Mouse (Mus musculus) right cerebral cortex, postnatal 14 days (tissue): ENCODE results near the gene Plac1.

ENCODE experiments used
- DNase-seq: peaks from one replicate; pipeline ENCODE4 v3.0.0; 2022

The Plac1 gene

GRCm38 (mm10) chrX:53099951-53100350 lies 140.0 kb downstream of the Plac1 start:
- no peak for DNase-seq

DNA sequence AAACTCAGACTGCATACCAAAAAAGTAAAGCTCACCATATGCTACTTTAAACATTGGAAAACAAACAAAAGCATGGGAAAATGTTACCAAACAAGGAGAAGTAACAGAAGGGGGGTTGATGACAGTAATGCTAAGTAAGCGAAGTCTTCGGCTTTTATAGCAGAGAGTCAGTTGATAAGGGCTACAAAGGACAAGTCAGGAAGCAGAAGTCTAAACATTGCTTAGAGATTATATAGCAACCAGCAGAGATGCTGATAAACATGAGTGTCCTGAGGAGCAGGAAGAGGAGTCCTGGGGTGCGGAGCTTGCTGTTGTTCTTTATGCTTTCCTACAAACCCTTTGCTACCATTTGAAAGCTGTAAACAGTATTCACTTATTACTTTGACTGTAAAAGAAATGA lies 140.6 kb downstream of the Plac1 start:
- no peak for DNase-seq

- no peak for DNase-seq
Measured at GRCm38 (mm10) chrX:53098293-53098692, 141.6 kb downstream of the Plac1 start.

DNA sequence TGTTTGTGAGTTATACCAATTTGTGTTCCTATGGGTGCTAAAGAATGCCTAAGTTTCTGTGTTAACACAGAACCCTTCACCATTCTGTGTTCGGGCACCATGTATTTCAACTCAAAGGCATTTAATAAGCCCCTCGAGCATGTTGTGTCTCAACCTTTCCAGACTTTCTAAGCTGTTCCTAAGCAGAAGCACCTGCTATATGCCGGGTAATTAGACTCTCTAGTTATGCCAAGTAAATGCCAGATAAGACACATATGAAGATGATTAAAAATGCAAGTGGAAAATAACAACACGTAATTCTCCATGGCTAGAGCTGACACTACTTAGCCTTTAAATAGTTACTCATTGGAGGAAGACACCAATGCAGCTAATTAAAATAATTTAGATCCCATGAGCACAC lies 142.1 kb downstream of the Plac1 start:
- no peak for DNase-seq

DNA sequence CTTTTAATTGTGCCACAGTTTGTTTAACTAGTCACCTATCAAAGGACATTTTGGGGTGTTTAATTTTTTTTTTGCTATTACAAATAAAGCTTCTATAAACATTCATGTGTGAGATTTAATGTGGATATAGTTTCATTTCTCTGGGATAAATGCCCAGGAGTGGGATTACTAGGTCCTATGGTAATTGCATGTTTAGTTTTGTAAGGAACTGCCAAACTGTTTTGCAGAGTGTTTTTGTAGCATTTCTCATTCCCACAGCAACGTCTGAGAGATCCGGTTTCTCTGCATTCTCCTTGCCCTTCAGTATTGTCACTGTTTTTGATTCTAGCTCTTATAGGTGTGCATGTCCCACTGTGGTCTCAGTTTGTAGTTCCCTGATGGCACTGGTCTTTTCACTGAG lies 146.5 kb downstream of the Plac1 start:
- DNase-seq = no peak

- no peak for DNase-seq
Measured at GRCm38 (mm10) chrX:53088663-53089292, 151.1 kb downstream of the Plac1 start.

- no peak for DNase-seq
Measured at GRCm38 (mm10) chrX:53087202-53087601, 152.7 kb downstream of the Plac1 start.

DNA sequence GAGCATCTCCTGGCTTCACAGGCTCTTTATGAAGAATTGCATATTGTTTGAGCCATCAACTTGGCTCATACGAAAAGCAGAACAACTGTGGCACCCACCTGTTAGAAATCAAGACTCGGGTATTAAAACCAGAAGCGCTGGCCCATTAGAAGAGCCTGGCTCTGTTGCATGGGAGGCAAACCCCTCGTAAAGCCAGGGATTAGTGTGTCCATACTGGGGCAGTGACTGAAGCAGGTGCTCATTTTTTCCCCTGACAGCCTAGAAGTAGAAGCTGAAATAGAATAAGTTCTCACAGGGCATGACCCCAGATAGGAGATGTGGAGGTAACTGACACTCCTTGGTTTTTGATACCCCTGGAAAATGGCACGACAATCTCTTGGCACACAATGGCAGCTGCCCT lies 154.4 kb downstream of the Plac1 start:
- no peak for DNase-seq

DNA sequence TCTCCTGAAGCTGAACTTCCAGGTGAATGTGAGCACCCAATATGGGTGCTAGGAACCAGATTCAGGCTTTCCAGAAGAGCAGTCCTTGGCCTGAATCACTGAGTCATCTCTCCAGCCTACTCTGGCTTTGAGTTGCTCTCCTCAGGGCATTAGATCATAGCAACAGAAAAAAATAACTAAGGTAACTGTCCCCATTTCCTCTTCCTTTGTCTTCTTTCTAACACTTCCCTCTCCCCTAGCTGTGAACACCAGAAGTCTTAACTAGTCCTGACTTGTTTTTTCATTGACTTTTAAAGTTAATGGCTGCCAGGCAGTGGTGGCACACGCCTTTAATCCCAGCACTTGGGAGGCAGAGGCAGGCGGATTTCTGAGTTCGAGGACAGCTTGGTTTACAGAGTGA lies 175.5 kb downstream of the Plac1 start:
- DNase-seq = no peak

- no peak for DNase-seq
Measured at GRCm38 (mm10) chrX:53059426-53060007, 180.4 kb downstream of the Plac1 start.

DNA sequence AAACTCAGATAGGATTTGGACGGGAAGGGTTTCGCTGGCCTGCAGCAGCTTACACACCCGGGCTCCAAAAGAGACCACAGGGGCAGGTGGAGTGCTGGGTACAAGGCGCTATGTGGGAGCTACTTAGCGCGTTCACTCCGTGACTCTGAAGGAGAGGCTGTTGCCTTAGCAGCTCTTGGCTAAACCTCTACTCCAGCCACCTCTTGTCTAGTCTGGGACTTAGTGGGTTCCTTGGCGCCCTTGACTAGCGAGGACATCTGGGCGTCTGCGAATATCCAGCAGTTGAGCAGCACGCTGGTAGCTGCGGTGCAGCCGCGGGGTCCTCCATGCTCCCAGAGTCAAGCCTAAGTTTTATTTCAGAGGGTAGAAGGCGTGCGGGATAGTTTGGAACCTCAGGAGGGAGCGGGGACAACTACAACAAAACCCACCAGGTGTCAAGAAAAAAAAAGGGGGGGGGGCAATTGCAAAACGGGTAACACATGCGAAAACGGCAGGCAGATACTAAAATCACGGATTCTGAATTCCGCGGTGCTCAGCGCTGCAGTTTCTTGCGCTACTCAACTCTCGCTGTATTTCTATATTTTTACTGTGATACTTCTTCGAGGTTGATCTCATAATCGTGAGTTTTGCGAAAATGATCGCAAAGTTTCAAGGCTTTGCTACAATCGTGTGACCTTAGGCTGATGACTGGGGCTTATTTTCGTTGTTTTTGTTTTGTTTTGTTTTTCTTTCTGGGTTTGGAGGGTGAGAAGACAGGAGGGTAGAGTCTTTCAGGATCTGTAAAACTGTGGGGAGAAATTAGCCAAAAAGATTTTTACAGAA lies 181.2 kb downstream of the Plac1 start:
- no peak for DNase-seq

- no peak for DNase-seq
Measured at GRCm38 (mm10) chrX:53057760-53058090, 182.2 kb downstream of the Plac1 start.

DNA sequence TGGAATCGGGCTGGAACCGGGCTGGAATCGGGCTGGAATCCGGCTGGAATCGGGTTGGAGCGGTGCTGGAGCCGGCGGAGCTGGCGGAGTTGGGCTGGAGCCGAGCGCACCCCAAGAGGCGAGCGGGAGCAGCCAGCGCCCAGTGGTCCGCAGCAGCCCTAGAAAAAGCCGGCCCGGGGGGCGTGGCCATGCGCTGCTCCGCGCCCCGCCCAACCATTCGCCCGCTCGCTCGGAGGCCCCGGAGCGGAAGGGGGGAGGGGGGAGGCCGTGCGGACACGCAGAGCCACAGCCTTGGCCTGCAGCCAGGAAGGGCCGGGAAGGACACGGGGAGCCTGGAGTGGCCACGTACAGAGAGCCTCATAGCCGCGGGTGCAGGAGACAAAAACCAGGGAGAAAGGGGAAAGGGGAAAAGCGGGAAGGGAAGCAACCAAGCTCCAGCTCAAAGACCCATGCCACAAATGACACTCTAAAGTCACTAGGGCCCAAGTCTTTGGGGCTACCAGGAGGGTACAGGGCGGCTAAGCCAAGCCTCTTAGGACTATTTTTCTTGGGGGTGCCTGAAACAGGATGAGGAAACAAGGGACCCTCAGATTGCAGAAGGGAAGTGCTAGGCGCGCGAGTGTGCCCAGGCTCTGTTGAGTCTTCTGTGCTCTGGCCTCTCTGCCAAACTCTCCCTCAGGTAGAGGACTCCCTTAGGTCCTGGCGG lies 182.7 kb downstream of the Plac1 start:
- DNase-seq = peak; percentile 73

GRCm38 (mm10) chrX:53056627-53057026 lies 183.3 kb downstream of the Plac1 start:
- no peak for DNase-seq

DNA sequence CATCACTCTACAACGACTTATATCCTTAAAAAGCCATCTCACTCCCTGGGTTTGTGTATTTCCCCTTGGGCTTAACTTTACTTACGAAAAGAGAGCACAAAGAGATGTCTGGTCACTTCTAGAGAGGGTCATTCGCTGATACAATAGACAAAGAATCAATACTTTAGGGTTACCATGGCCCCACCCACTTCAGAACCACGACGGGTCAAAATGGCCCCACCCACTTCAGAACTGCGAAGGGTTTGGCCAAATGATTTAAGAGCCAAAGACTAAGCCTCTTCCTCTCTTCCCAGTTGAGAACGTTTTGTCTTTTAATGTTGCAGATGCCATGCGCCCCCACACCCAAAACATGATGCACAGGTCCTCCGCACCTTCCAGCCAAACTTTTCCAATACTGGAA lies 184.1 kb downstream of the Plac1 start:
- DNase-seq = no peak

GRCm38 (mm10) chrX:53053885-53054284 lies 186.0 kb downstream of the Plac1 start:
- no peak for DNase-seq

DNA sequence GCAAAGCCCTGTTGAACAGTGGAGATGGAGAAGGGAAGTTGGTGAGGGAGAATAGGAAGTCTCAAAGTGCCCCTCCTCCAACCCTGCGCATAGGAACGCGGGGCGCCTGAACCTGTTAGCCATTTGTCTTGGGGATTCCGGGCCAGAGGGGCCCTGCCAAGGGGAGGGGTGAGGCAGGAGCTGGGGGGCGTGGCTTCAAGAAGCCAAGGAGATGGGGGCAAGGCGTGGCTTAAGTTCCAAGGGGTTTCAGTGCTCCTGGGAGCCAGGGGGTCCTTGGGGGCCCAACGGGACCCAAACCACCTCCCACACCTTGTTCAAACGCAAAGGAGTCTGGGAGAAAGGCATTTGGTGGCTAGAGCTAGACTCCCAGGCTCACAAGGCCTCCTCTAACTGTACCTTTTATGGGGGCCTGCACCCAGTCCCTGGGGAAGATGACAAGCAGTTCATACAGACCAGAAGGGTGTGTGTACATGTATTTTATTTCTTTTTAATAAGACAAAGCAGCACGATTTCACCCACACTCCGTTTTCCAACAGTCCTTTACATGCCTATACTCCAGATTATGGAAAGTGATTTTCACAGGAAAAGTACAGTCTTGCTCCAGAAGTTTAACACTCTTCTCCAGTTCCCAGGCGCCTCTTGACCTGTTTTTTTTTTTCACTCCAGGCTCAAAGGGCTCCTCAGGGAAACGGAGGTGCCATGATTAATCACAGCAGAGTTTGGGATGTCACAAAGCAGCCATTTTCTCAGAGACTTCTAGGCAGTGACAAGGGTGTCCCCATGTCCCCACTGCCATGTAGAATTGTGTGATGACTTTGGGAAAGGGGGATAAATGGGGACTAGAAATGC lies 187.0 kb downstream of the Plac1 start:
- no peak for DNase-seq

DNA sequence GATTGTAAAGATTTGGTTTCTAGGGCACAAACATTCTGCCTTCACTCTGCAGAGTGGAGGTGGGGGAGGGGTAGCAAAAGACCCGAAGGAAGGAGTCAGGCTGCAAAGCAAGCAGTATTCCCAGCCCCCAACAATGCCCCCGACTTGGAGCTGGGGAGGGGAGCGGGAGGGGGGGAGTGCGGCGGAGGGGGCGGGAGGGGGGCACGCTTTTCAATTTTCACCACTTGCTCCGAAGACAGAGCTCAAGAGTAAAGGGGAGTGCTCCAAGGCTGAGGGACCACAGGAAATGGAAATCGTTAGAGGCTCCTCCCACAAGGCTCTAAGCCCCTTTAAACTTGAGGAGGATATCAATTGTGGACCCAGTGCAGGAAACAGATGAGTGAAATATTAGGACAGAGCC lies 189.6 kb downstream of the Plac1 start:
- no peak for DNase-seq

GRCm38 (mm10) chrX:53049196-53049595 lies 190.7 kb downstream of the Plac1 start:
- DNase-seq = no peak

DNA sequence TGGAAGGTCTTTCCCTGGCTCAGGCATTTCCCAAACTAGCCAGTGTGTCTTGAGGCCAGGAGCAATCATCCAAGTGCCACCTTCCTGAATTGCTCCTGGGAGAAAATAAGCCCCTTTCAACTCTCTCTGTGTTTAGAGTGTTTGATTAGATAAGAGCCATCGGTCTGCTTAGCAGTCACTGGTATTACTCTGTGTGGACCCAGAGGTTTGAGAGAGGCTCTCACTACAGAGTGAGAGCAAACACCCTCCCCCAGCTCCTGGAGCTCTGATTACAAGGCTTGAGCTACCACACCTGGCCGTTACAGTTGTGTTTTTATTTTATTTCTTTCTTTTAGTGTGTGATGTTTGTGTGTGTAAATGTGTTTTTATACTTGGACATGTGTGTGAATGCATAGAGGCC lies 193.0 kb downstream of the Plac1 start:
- DNase-seq = no peak

- no peak for DNase-seq
Measured at GRCm38 (mm10) chrX:53046033-53046432, 193.9 kb downstream of the Plac1 start.

GRCm38 (mm10) chrX:53045187-53045903 lies 194.6 kb downstream of the Plac1 start:
- DNase-seq = peak; percentile 23
